Mouse (Mus musculus) olfactory bulb, adult 2 months (tissue): ENCODE measurements at regions not wholly inside any gene's neighbourhood (a gene's known extent, or its start where the extent isn't known, plus 50 kb on each side); places are given as distances from the start of the nearest gene placed in this dataset.

Source experiments
- CTCF ChIP-seq: fragments of 200-500 bp; IDR thresholded peaks from 2 replicates; pipeline ENCODE4 v1.5.1; 2012; ENCODE audit warnings: low read depth, mild to moderate bottlenecking, low read length, moderate library complexity; ENCODE audit not compliant: insufficient read depth
- POLR2A ChIP-seq: fragments of 200-500 bp; IDR thresholded peaks from 2 replicates; pipeline ENCODE4 v1.6.1; 2012; ENCODE audit warnings: mild to moderate bottlenecking, low read depth, low read length, moderate library complexity; ENCODE audit not compliant: insufficient read depth

GRCm38 (mm10) chr15:62125718-62126117 lies 1202.9 kb upstream of the A1bg start:
- TF ChIP-seq POLR2A = no peak
- no peak for TF ChIP-seq CTCF
